Mouse (Mus musculus): ENCODE results near the gene Camk1g.

DNA sequence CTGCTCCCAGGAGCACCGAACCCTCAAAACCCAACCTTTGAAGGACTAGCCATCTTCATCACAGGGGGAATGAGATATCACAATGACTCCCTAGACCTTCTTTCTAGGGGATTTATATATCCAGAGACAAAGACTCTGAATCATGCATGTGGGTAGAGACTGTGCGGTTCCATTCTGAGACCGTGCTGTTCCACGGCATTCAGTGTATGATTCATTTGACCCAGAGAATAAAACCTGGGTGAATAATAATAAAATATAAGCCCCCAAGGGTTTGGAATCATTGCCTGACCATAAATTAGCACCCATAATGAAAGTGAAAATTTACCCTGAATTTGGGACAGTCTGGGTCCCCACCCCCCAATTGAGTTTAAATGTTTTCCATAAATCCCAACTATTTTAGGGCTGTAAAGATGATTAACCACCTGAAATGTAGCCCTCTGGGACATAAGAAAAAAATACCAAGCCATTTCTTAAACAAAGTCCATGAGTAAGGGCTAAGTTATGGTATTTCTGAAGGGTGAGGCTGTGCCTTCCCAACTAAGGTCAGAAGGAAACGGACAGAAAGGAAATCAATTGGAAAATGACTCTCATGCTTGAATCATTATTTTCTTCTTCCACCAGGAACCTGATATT, 43.4 kb upstream of the Camk1g start:
- TF ChIP-seq CTCF (IDR thresholded peaks at IDR 0.05; ENCODE audit: borderline replicate concordance, extremely low read depth, insufficient read depth, insufficient read length) (no peak), POLR2A (IDR thresholded peaks at IDR 0.05; ENCODE audit: borderline replicate concordance, extremely low read depth, insufficient read depth, insufficient read length, poor library complexity, severe bottlenecking) (no peak)
